Mouse (Mus musculus): ENCODE data around the gene Tnrc6c. TPM values are rescaled to one million over a fixed set of nuclear protein-coding genes. Genes with fewer than 3 reads are reported as not detected.

Gene Tnrc6c
- polyA plus RNA-seq, 1 experiment from 2014 or later, result 8.7 TPM

GRCm38 (mm10) chr11:117652907-117653306 is 1.2 kb upstream of the Tnrc6c start:
- Histone ChIP-seq H3K4me3 (ENCODE audit: control insufficient read depth in 1 of 2, insufficient read depth in 1 of 2, low read depth in 1 of 2, low read length in 2 of 2) (no peak overlapping the region), H3K9me3 (ENCODE audit: control insufficient read depth, low read length) (no peaks in the 10 kb centered on the region), H3K27ac (replicated peaks in 1 of 2; ENCODE audit: control insufficient read depth in 1 of 2, insufficient read depth in 1 of 2, low read depth in 2 of 2, low read length in 2 of 2) (no peak overlapping the region), H3K27me3 (ENCODE audit: control insufficient read depth, insufficient read depth, low read length) (0 out of 2 replicates have a peak, but pooled peaks cover 6% of the 10 kb centered on the region), H3K4me1 (ENCODE audit: control insufficient read depth in 2 of 2, insufficient read depth in 2 of 2, low read length in 2 of 2) (peaks cover 5 to 9% of the 10 kb centered on the region in 2 experiments), H3K4me2 (ENCODE audit: low read length) (no peak overlapping the region), H3K9ac (ENCODE audit: low read length) (no peak overlapping the region), H3K36me3 (ENCODE audit: control insufficient read depth, insufficient read depth, low read length) (no peaks in the 10 kb centered on the region)
- 67% methylated on average over 3 of the region's 3 CpGs for WGBS
- ATAC-seq (ENCODE audit: insufficient number of reproducible peaks, insufficient read depth, low FRiP score, low read depth), result no peak

- H3K27me3 ChIP-seq (ENCODE audit: control insufficient read depth, insufficient read depth, low read length), result 0 out of 2 replicates have a peak, but pooled peaks cover 6% of the 10 kb centered on the region
These were observed 363 bp downstream of the Tnrc6c start for GRCm38 (mm10) chr11:117654380-117654924.

GRCm38 (mm10) chr11:117654934-117655291 is 824 bp downstream of the Tnrc6c start:
- no peaks in the 10 kb centered on the region for H3K9me3 ChIP-seq (ENCODE audit: control insufficient read depth, low read length)
- H3K4me2 ChIP-seq (ENCODE audit: low read length), result peak overlapping the region; percentile 94
- peak; percentile 45 for ATAC-seq (ENCODE audit: insufficient number of reproducible peaks, insufficient read depth, low FRiP score, low read depth)
- WGBS, result under 1% methylated on average over 35 of the region's 66 CpGs
- peak overlapping the region; percentile 85 to 95 for H3K27ac ChIP-seq (replicated peaks in 1 of 2; ENCODE audit: control insufficient read depth in 1 of 2, insufficient read depth in 1 of 2, low read depth in 2 of 2, low read length in 2 of 2)
- peak overlapping the region; percentile 80 to 89 for H3K4me3 ChIP-seq (ENCODE audit: control insufficient read depth in 1 of 2, insufficient read depth in 1 of 2, low read depth in 1 of 2, low read length in 2 of 2)
- peaks cover 9 to 17% of the 10 kb centered on the region in 2 experiments for H3K4me1 ChIP-seq (ENCODE audit: control insufficient read depth in 2 of 2, insufficient read depth in 2 of 2, low read length in 2 of 2)
- 0 out of 2 replicates have a peak, but pooled peaks cover 6% of the 10 kb centered on the region for H3K27me3 ChIP-seq (ENCODE audit: control insufficient read depth, insufficient read depth, low read length)
- no peaks in the 10 kb centered on the region for H3K36me3 ChIP-seq (ENCODE audit: control insufficient read depth, insufficient read depth, low read length)
- H3K9ac ChIP-seq (ENCODE audit: low read length), result peak overlapping the region; percentile 97

More at GRCm38 (mm10) chr11:117654380-117654924, 363 bp downstream of the Tnrc6c start:
- no peaks in the 10 kb centered on the region for H3K9me3 ChIP-seq (ENCODE audit: control insufficient read depth, low read length)
- peak overlapping the region; percentile 95 for H3K4me2 ChIP-seq (ENCODE audit: low read length)
- peak overlapping the region; percentile 85 to 95 for H3K27ac ChIP-seq (replicated peaks in 1 of 2; ENCODE audit: control insufficient read depth in 1 of 2, insufficient read depth in 1 of 2, low read depth in 2 of 2, low read length in 2 of 2)
- peak overlapping the region; percentile 80 to 89 for H3K4me3 ChIP-seq (ENCODE audit: control insufficient read depth in 1 of 2, insufficient read depth in 1 of 2, low read depth in 1 of 2, low read length in 2 of 2)
- WGBS, result 1% methylated on average over 69 of the region's 71 CpGs
- peak; percentile 97 for ATAC-seq (ENCODE audit: insufficient number of reproducible peaks, insufficient read depth, low FRiP score, low read depth)
- H3K9ac ChIP-seq (ENCODE audit: low read length), result peak overlapping the region; percentile 97
- peaks cover 9 to 17% of the 10 kb centered on the region in 2 experiments for H3K4me1 ChIP-seq (ENCODE audit: control insufficient read depth in 2 of 2, insufficient read depth in 2 of 2, low read length in 2 of 2)
- no peaks in the 10 kb centered on the region for H3K36me3 ChIP-seq (ENCODE audit: control insufficient read depth, insufficient read depth, low read length)

GRCm38 (mm10) chr11:117655292-117656076 is 1.4 kb downstream of the Tnrc6c start:
- peak; percentile 5; the same call in 1 of the 2 replicates for ATAC-seq (ENCODE audit: insufficient number of reproducible peaks, insufficient read depth, low FRiP score, low read depth)
- Histone ChIP-seq H3K9ac (ENCODE audit: low read length) (peak overlapping the region; percentile 97), H3K27ac (replicated peaks in 1 of 2; ENCODE audit: control insufficient read depth in 1 of 2, insufficient read depth in 1 of 2, low read depth in 2 of 2, low read length in 2 of 2) (peak overlapping the region; percentile 85 to 95; a peak in 3 of 4 replicates), H3K4me2 (ENCODE audit: low read length) (peak overlapping the region; percentile 94), H3K4me3 (ENCODE audit: control insufficient read depth in 1 of 2, insufficient read depth in 1 of 2, low read depth in 1 of 2, low read length in 2 of 2) (peak overlapping the region; percentile 80 to 89), H3K9me3 (ENCODE audit: control insufficient read depth, low read length) (no peaks in the 10 kb centered on the region), H3K27me3 (ENCODE audit: control insufficient read depth, insufficient read depth, low read length) (0 out of 2 replicates have a peak, but pooled peaks cover 6% of the 10 kb centered on the region), H3K4me1 (ENCODE audit: control insufficient read depth in 2 of 2, insufficient read depth in 2 of 2, low read length in 2 of 2) (peaks cover 9 to 17% of the 10 kb centered on the region in 2 experiments), H3K36me3 (ENCODE audit: control insufficient read depth, insufficient read depth, low read length) (no peaks in the 10 kb centered on the region)
- under 1% methylated on average over 65 of the region's 80 CpGs for WGBS

- Histone ChIP-seq H3K4me3 (ENCODE audit: control insufficient read depth in 1 of 2, insufficient read depth in 1 of 2, low read depth in 1 of 2, low read length in 2 of 2) (peak overlapping the region; percentile 80 to 89), H3K27ac (replicated peaks in 1 of 2; ENCODE audit: control insufficient read depth in 1 of 2, insufficient read depth in 1 of 2, low read depth in 2 of 2, low read length in 2 of 2) (peak overlapping the region in 1 of 2 experiments; percentile 95; a peak in 1 of 4 replicates), H3K4me1 (ENCODE audit: control insufficient read depth in 2 of 2, insufficient read depth in 2 of 2, low read length in 2 of 2) (peaks cover 9 to 17% of the 10 kb centered on the region in 2 experiments), H3K4me2 (ENCODE audit: low read length) (peak overlapping the region; percentile 94), H3K27me3 (ENCODE audit: control insufficient read depth, insufficient read depth, low read length) (0 out of 2 replicates have a peak, but pooled peaks cover 3% of the 10 kb centered on the region), H3K9me3 (ENCODE audit: control insufficient read depth, low read length) (no peaks in the 10 kb centered on the region), H3K36me3 (ENCODE audit: control insufficient read depth, insufficient read depth, low read length) (no peaks in the 10 kb centered on the region), H3K9ac (ENCODE audit: low read length) (peak overlapping the region; percentile 97)
- ATAC-seq (ENCODE audit: insufficient number of reproducible peaks, insufficient read depth, low FRiP score, low read depth), result no peak
- WGBS, result 10% methylated on average over 10 of the region's 10 CpGs
These were observed 1.9 kb downstream of the Tnrc6c start for GRCm38 (mm10) chr11:117656077-117656401.

GRCm38 (mm10) chr11:117658974-117659373 is 4.9 kb downstream of the Tnrc6c start:
- no peaks in the 10 kb centered on the region for H3K9me3 ChIP-seq (ENCODE audit: control insufficient read depth, low read length)
- no peak overlapping the region for H3K9ac ChIP-seq (ENCODE audit: low read length)
- no peak overlapping the region for H3K4me3 ChIP-seq (ENCODE audit: control insufficient read depth in 1 of 2, insufficient read depth in 1 of 2, low read depth in 1 of 2, low read length in 2 of 2)
- peaks cover 9 to 23% of the 10 kb centered on the region in 2 experiments for H3K4me1 ChIP-seq (ENCODE audit: control insufficient read depth in 2 of 2, insufficient read depth in 2 of 2, low read length in 2 of 2)
- H3K4me2 ChIP-seq (ENCODE audit: low read length), result no peak overlapping the region
- WGBS, result 39% methylated on average over 4 of the region's 4 CpGs
- H3K27me3 ChIP-seq (ENCODE audit: control insufficient read depth, insufficient read depth, low read length), result no peaks in the 10 kb centered on the region
- no peaks in the 10 kb centered on the region for H3K36me3 ChIP-seq (ENCODE audit: control insufficient read depth, insufficient read depth, low read length)
- H3K27ac ChIP-seq (replicated peaks in 1 of 2; ENCODE audit: control insufficient read depth in 1 of 2, insufficient read depth in 1 of 2, low read depth in 2 of 2, low read length in 2 of 2), result no peak overlapping the region
- no peak for ATAC-seq (ENCODE audit: insufficient number of reproducible peaks, insufficient read depth, low FRiP score, low read depth)

GRCm38 (mm10) chr11:117663036-117663809 is 9.1 kb downstream of the Tnrc6c start:
- H3K9me3 ChIP-seq (ENCODE audit: control insufficient read depth, low read length), result no peaks in the 10 kb centered on the region
- no peaks in the 10 kb centered on the region for H3K36me3 ChIP-seq (ENCODE audit: control insufficient read depth, insufficient read depth, low read length)

More at GRCm38 (mm10) chr11:117663036-117663809, 9.1 kb downstream of the Tnrc6c start:
- H3K4me1 ChIP-seq (ENCODE audit: control insufficient read depth in 2 of 2, insufficient read depth in 2 of 2, low read length in 2 of 2), result peaks cover 10 to 34% of the 10 kb centered on the region in 2 experiments
- H3K4me3 ChIP-seq (ENCODE audit: control insufficient read depth in 1 of 2, insufficient read depth in 1 of 2, low read depth in 1 of 2, low read length in 2 of 2), result no peak overlapping the region
- no peak overlapping the region for H3K9ac ChIP-seq (ENCODE audit: low read length)
- no peak for ATAC-seq (ENCODE audit: insufficient number of reproducible peaks, insufficient read depth, low FRiP score, low read depth)
- H3K27ac ChIP-seq (replicated peaks in 1 of 2; ENCODE audit: control insufficient read depth in 1 of 2, insufficient read depth in 1 of 2, low read depth in 2 of 2, low read length in 2 of 2), result no peak overlapping the region
- H3K27me3 ChIP-seq (ENCODE audit: control insufficient read depth, insufficient read depth, low read length), result no peaks in the 10 kb centered on the region
- WGBS, result 72% methylated on average over 4 of the region's 4 CpGs
- H3K4me2 ChIP-seq (ENCODE audit: low read length), result no peak overlapping the region
